Comparison of ENCODE assay signal across 34 mouse cellular contexts in the genomic region with DNA sequence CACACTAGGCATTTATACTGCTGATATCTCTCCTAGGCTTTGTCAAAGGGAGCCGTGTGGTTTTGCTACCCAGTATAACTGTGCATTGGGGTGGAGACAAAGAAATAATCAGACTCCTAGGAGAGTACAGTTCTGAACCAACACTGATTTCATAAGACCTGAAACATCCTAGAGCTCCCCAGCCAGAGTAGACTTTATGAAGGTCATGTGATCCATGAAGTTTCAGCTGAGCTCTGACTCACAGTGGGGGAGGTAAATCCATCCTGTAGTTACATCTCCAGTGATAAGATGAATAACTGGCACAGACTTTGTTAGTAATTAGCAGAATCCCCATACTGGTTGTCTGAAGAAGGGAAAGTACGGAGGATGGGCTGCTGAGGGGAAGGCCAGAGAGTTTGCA. TPM values are rescaled to one million over a fixed set of nuclear protein-coding genes. Genes with fewer than 3 reads are reported as not detected.
DNase-seq lines count a peak whose midpoint lies in the region; ATAC-seq and TF ChIP-seq lines count a peak whose summit lies in the region.
"Had no signal": no experiment of that assay in that cellular context is flagged by ENCODE, and none has a peak within 500 bp of the region (broad histone marks: within the 10 kb centered on the region; RNA-seq: fewer than 3 reads in every experiment).

No protein-coding gene starts in this region.

- WGBS in small intestine, adult 2 months = 42% methylated on average over 2 of the region's 2 CpGs
- 78% methylated on average over 2 of the region's 2 CpGs for WGBS in hindbrain, embryonic 16.5 days

- ATAC-seq in hindbrain, embryonic 16.5 days = no peak
- ATAC-seq: activated CD4-positive, CD25-positive, alpha-beta regulatory T cell, adult 4 months; forebrain, embryonic 15.5 days; inflammation-experienced regulatory T-cells, adult 6 months; midbrain, embryonic 16.5 days had no signal

- peak; percentile 27 to 76 for DNase-seq in adrenal gland, adult (ENCODE audit: inconsistent age in 2 of 2, low spot score in 1 of 2)
- DNase-seq in adrenal gland, postnatal 25 days = no peak
- DNase-seq in kidney, adult 11 months = peak; percentile 2
- DNase-seq in kidney, postnatal 10 days = no peak
- peak; percentile 19 to 37 for DNase-seq in adrenal gland, postnatal 36 days
- no peak for DNase-seq in cerebellum, postnatal 4 days (ENCODE audit: low spot score in 2 of 2)
- DNase-seq: cerebellum, adult 9-11 months; gastrocnemius, postnatal 14 days; heart, adult 18-20 months; heart, postnatal 36 days; left cerebral cortex, postnatal 4 days; lung, embryonic 14.5 days; lung, postnatal 4 days; right cerebral cortex, postnatal 4 days; thymus, postnatal 25 days had no signal

- no peak overlapping the region for H3K4me2 ChIP-seq in hindbrain, embryonic 16.5 days (ENCODE audit: low read length)
- H3K4me2 ChIP-seq: forebrain, embryonic 15.5 days; hindbrain, embryonic 13.5 days; limb, embryonic 15.5 days; lung, embryonic 14.5 days; stomach, embryonic 15.5 days had no signal

- peaks cover 26% of the 10 kb centered on the region; the same call in 1 of the 2 replicates for H3K4me1 ChIP-seq in small intestine, adult 2 months (ENCODE audit: control insufficient read depth, insufficient read depth, insufficient read length, low read length)
- no peaks in the 10 kb centered on the region; the same call in 1 of the 2 replicates for H3K4me1 ChIP-seq in hindbrain, embryonic 16.5 days (ENCODE audit: control insufficient read depth, insufficient read depth, low read depth, low read length)
- H3K4me1 ChIP-seq: limb, embryonic 15.5 days; stomach, embryonic 15.5 days had no signal

- no peak for TF ChIP-seq POLR2A in small intestine, adult 2 months (IDR thresholded peaks at IDR 0.05; ENCODE audit: low read depth, low read length)

- no peak overlapping the region for H3K4me3 ChIP-seq in small intestine, adult 2 months (ENCODE audit: low read depth, low read length)
- H3K4me3 ChIP-seq in hindbrain, embryonic 16.5 days (ENCODE audit: low read length) = no peak overlapping the region
- H3K4me3 ChIP-seq: embryonic facial prominence, embryonic 10.5 days; forebrain, embryonic 15.5 days; hindbrain, embryonic 13.5 days; left cerebral cortex, adult 2 months; limb, embryonic 15.5 days; stomach, embryonic 15.5 days had no signal

- H3K36me3 ChIP-seq in small intestine, adult 2 months (ENCODE audit: control insufficient read depth, insufficient read depth, low read length) = no peaks in the 10 kb centered on the region
- H3K36me3 ChIP-seq in hindbrain, embryonic 16.5 days (ENCODE audit: control insufficient read depth, insufficient read depth, low read length) = no peaks in the 10 kb centered on the region
- H3K36me3 ChIP-seq: embryonic facial prominence, embryonic 10.5 days; forebrain, embryonic 15.5 days; G1E; hindbrain, embryonic 13.5 days; limb, embryonic 15.5 days; stomach, embryonic 15.5 days had no signal

- no peaks in the 10 kb centered on the region for H3K9me3 ChIP-seq in hindbrain, embryonic 16.5 days (ENCODE audit: control insufficient read depth, low read length)
- H3K9me3 ChIP-seq: embryonic facial prominence, embryonic 10.5 days; forebrain, embryonic 15.5 days; G1E; hindbrain, embryonic 13.5 days; limb, embryonic 15.5 days; stomach, embryonic 15.5 days had no signal

- no peaks in the 10 kb centered on the region for H3K27me3 ChIP-seq in small intestine, adult 2 months (ENCODE audit: control insufficient read depth, insufficient read depth, low read length)
- no peaks in the 10 kb centered on the region for H3K27me3 ChIP-seq in hindbrain, embryonic 16.5 days (replicated peaks; ENCODE audit: control insufficient read depth, insufficient read depth, low read length)
- H3K27me3 ChIP-seq: limb, embryonic 15.5 days; stomach, embryonic 15.5 days had no signal

- H3K9ac ChIP-seq in hindbrain, embryonic 16.5 days (ENCODE audit: low read depth, low read length) = no peak overlapping the region
- H3K9ac ChIP-seq: forebrain, embryonic 15.5 days; hindbrain, embryonic 13.5 days; limb, embryonic 15.5 days; liver, embryonic 14.5 days; lung, embryonic 14.5 days; stomach, embryonic 15.5 days had no signal

- no peak for TF ChIP-seq CTCF in small intestine, adult 2 months (IDR thresholded peaks at IDR 0.05; ENCODE audit: extremely low read depth, insufficient read length, insufficient replicate concordance, low read depth, low read length)

- H3K27ac ChIP-seq in small intestine, adult 2 months (ENCODE audit: insufficient read depth, low read depth, low read length) = peak overlapping the region; percentile 10; the same call in 1 of the 2 replicates
- H3K27ac ChIP-seq in hindbrain, embryonic 16.5 days (ENCODE audit: low read depth, low read length) = no peak overlapping the region
- H3K27ac ChIP-seq: embryonic facial prominence, embryonic 10.5 days; forebrain, embryonic 15.5 days; hindbrain, embryonic 13.5 days; left cerebral cortex, adult 2 months; limb, embryonic 15.5 days; liver, embryonic 14.5 days; stomach, embryonic 15.5 days had no signal

RNA-seq across cellular contexts. Expression of gene Aoc1, which starts 2.9 kb away (rescaled TPM):
- total RNA-seq in adrenal gland, postnatal 25 days (2021) = not detected in 2 replicates
- total RNA-seq in adrenal gland, postnatal 36 days (2021) = not detected
- 85.5 and 894 TPM in 2 replicates for polyA plus RNA-seq in small intestine, adult 2 months (2012; rRNA removed)
- polyA plus RNA-seq in hindbrain, embryonic 16.5 days (2015; fragmentation: Nextera tagmentation; extraction: Ambion mirVana) = not detected in 2 replicates
- total RNA-seq: gastrocnemius, postnatal 14 days; heart, adult 18-20 months; heart, postnatal 36 days; layer of hippocampus, postnatal 10 days; left cerebral cortex, adult 2 months; left cerebral cortex, postnatal 4 days; megakaryocyte-erythroid progenitor cell, adult 5-6 weeks had no signal
- polyA plus RNA-seq: activated CD4-positive, CD25-positive, alpha-beta regulatory T cell, adult 4 months; forebrain, embryonic 15.5 days; G1E; heart, embryonic 14.5 days; hindbrain, embryonic 13.5 days; inflammation-experienced regulatory T-cells, adult 6 months; limb, embryonic 15.5 days; liver, embryonic 14.5 days; lung, embryonic 14.5 days; midbrain, embryonic 16.5 days; neural tube, embryonic 14.5 days had no signal

RNA-seq across cellular contexts. Expression of gene Tmem176b, which starts 28.5 kb away (rescaled TPM):
- total RNA-seq in adrenal gland, postnatal 25 days (2021) = 498 and 582 TPM in 2 replicates
- 100 to 1,000 TPM; 506 to 589 TPM for total RNA-seq in adrenal gland, postnatal 36 days (2021)
- 118 and 211 TPM in 2 replicates for polyA plus RNA-seq in small intestine, adult 2 months (2012; rRNA removed)
- 140 and 143 TPM in 2 replicates for polyA plus RNA-seq in hindbrain, embryonic 16.5 days (2015; fragmentation: Nextera tagmentation; extraction: Ambion mirVana)
- total RNA-seq: G1E had no signal
- polyA plus RNA-seq: G1E had no signal

RNA-seq across cellular contexts. Expression of gene Tmem176a, which starts 29.1 kb away (rescaled TPM):
- 210 and 286 TPM in 2 replicates for total RNA-seq in adrenal gland, postnatal 25 days (2021)
- total RNA-seq in adrenal gland, postnatal 36 days (2021) = 100 to 1,000 TPM; 293 to 327 TPM
- 52.3 and 84.3 TPM in 2 replicates for polyA plus RNA-seq in small intestine, adult 2 months (2012; rRNA removed)
- polyA plus RNA-seq in hindbrain, embryonic 16.5 days (2015; fragmentation: Nextera tagmentation; extraction: Ambion mirVana) = 28.1 and 30.8 TPM in 2 replicates
- total RNA-seq: G1E had no signal
- polyA plus RNA-seq: G1E had no signal

RNA-seq across cellular contexts. Expression of gene 1600015I10Rik, which starts 59.9 kb away (rescaled TPM):
- not detected in 2 replicates for total RNA-seq in adrenal gland, postnatal 25 days (2021)
- total RNA-seq in adrenal gland, postnatal 36 days (2021) = not detected
- polyA plus RNA-seq in small intestine, adult 2 months (2012; rRNA removed) = 0.05 TPM in 1 of 2 replicates, not detected in the other
- polyA plus RNA-seq in hindbrain, embryonic 16.5 days (2015; fragmentation: Nextera tagmentation; extraction: Ambion mirVana) = not detected in 2 replicates
- total RNA-seq: gastrocnemius, postnatal 14 days; heart, adult 18-20 months; heart, postnatal 36 days; layer of hippocampus, postnatal 10 days; left cerebral cortex, adult 2 months; left cerebral cortex, postnatal 4 days; megakaryocyte-erythroid progenitor cell, adult 5-6 weeks had no signal
- polyA plus RNA-seq: activated CD4-positive, CD25-positive, alpha-beta regulatory T cell, adult 4 months; cortical plate, adult 2 months; embryonic facial prominence, embryonic 10.5 days; forebrain, embryonic 15.5 days; G1E; hindbrain, embryonic 13.5 days; inflammation-experienced regulatory T-cells, adult 6 months; kidney, embryonic 16.5 days; liver, embryonic 14.5 days; lung, embryonic 14.5 days; midbrain, embryonic 16.5 days; neural tube, embryonic 14.5 days; stomach, embryonic 15.5 days had no signal

Comparison
In these comparisons a context has a peak if more than half of its experiments do, and no peak if none do; other contexts are left out.
1. DNase-seq: peak in adrenal gland, adult (2 of 2), kidney, adult 11 months (single experiment) and adrenal gland, postnatal 36 days (2 of 2); none in adrenal gland, postnatal 25 days (single experiment), kidney, postnatal 10 days (single experiment) and cerebellum, postnatal 4 days (0 of 2).